Mouse (Mus musculus): ENCODE data around the gene Aldh16a1. TPM values are rescaled to one million over a fixed set of nuclear protein-coding genes. Genes with fewer than 3 reads are reported as not detected.
"Not testable (repeated sequence)": the region's sequence is repeated elsewhere in the genome, so short reads cannot be mapped to it uniquely, and the experiment has no call there.

The Aldh16a1 gene
- polyA plus RNA-seq, 1 experiment from 2014 or later, result 35.6 TPM

- peak overlapping the region; percentile 46 for H3K4me2 ChIP-seq
- H3K36me3 ChIP-seq (ENCODE audit: poor library complexity, severe bottlenecking), result no peaks in the 10 kb centered on the region
- no peak overlapping the region for H3K27ac ChIP-seq
- peaks cover 96% of the 10 kb centered on the region for H3K27me3 ChIP-seq
- H3K9ac ChIP-seq, result no peak overlapping the region
- H3K9me3 ChIP-seq (replicated peaks), result no peaks in the 10 kb centered on the region
- no peak for ATAC-seq
- peaks cover 18% of the 10 kb centered on the region for H3K4me1 ChIP-seq
- H3K4me3 ChIP-seq, result peak overlapping the region; percentile 25
- WGBS, result 2% methylated on average over 27 of the region's 31 CpGs
Measured at GRCm38 (mm10) chr7:45176356-45176755, 22.0 kb upstream of the Aldh16a1 start.

GRCm38 (mm10) chr7:45175929-45176328, 21.5 kb upstream of the Aldh16a1 start:
- no peak overlapping the region for H3K27ac ChIP-seq
- no peak overlapping the region for H3K9ac ChIP-seq
- no peaks in the 10 kb centered on the region for H3K9me3 ChIP-seq (replicated peaks)
- no peak for ATAC-seq
- H3K4me2 ChIP-seq, result peak overlapping the region; percentile 46
- H3K27me3 ChIP-seq, result peaks cover 92% of the 10 kb centered on the region
- peaks cover 14% of the 10 kb centered on the region for H3K4me1 ChIP-seq
- peak overlapping the region; percentile 25 for H3K4me3 ChIP-seq
- 2% methylated on average over 23 of the region's 23 CpGs for WGBS
- no peaks in the 10 kb centered on the region for H3K36me3 ChIP-seq (ENCODE audit: poor library complexity, severe bottlenecking)

GRCm38 (mm10) chr7:45175398-45175797, 21.0 kb upstream of the Aldh16a1 start:
- WGBS, result under 1% methylated on average over 13 of the region's 13 CpGs
- Histone ChIP-seq H3K4me1 (peaks cover 13% of the 10 kb centered on the region), H3K9me3 (replicated peaks) (no peaks in the 10 kb centered on the region), H3K27ac (no peak overlapping the region), H3K27me3 (peaks cover 92% of the 10 kb centered on the region), H3K36me3 (ENCODE audit: poor library complexity, severe bottlenecking) (no peaks in the 10 kb centered on the region), H3K4me2 (no peak overlapping the region), H3K4me3 (no peak overlapping the region), H3K9ac (no peak overlapping the region)
- ATAC-seq, result no peak

DNA sequence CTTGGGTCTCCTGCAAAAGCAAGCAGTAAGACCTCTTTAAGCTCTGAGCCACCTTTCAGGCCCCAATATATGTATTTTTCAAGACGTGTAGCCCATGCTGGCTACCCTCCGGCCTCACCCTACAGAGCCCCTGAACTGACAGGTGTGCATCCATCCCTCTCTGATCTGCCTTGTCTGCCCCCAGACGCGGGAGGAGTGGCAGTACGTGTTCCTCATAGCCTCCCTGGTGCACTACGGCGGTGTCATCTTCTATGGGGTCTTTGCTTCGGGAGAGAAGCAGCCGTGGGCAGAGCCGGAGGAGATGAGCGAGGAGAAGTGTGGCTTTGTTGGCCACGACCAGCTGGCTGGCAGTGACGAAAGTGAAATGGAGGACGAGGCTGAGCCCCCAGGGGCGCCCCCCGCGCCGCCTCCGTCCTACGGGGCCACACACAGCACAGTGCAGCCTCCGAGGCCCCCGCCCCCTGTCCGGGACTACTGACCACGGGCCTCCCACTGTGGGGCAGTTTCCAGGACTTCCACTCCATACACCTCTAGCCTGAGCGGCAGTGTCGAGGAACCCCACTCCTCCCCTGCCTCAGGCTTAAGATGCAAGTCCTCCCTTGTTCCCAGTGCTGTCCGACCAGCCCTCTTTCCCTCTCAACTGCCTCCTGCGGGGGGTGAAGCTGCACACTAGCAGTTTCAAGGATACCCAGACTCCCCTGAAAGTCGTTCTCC, 20.3 kb upstream of the Aldh16a1 start:
- no peak overlapping the region for H3K27ac ChIP-seq
- peak overlapping the region; percentile 34 for H3K4me2 ChIP-seq
- no peaks in the 10 kb centered on the region for H3K9me3 ChIP-seq (replicated peaks)
- H3K4me3 ChIP-seq, result peak overlapping the region; percentile 6; the same call in 1 of the 2 replicates
- H3K4me1 ChIP-seq, result peaks cover 13% of the 10 kb centered on the region
- 0 out of 2 replicates have a peak overlapping the region, but pooled peaks have one; percentile 23 for H3K9ac ChIP-seq
- WGBS, result 2% methylated on average over 29 of the region's 29 CpGs
- no peak for ATAC-seq
- peaks cover 92% of the 10 kb centered on the region for H3K27me3 ChIP-seq
- no peaks in the 10 kb centered on the region for H3K36me3 ChIP-seq (ENCODE audit: poor library complexity, severe bottlenecking)

DNA sequence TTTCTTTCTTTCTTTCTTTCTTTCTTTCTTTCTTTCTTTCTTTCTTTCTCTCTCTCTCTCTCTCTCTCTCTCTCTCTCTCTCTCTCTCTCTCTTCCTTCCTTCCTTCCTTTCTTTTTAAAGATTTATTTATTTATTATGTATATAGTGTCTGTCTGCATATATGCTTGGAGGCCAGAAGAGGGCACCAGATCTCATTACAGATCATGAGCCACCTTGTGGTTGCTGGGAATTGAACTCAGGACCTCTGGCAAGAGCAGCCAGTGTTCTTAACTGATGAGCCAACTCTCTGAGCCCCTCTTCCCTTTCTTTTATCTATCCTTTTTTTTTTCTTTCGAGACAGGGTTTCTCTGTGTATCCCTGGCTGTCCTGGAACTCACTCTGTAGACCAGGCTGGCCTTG, 19.4 kb upstream of the Aldh16a1 start:
- H3K27ac ChIP-seq; H3K9ac ChIP-seq; ATAC-seq; H3K4me3 ChIP-seq; H3K4me2 ChIP-seq; H3K36me3 ChIP-seq (ENCODE audit: poor library complexity, severe bottlenecking); H3K9me3 ChIP-seq (replicated peaks): not testable (repeated sequence)
- 69% methylated on average over 1 of the region's 1 CpGs for WGBS
- Histone ChIP-seq H3K27me3 (peaks cover 92% of the 10 kb centered on the region), H3K4me1 (peaks cover 15% of the 10 kb centered on the region)

DNA sequence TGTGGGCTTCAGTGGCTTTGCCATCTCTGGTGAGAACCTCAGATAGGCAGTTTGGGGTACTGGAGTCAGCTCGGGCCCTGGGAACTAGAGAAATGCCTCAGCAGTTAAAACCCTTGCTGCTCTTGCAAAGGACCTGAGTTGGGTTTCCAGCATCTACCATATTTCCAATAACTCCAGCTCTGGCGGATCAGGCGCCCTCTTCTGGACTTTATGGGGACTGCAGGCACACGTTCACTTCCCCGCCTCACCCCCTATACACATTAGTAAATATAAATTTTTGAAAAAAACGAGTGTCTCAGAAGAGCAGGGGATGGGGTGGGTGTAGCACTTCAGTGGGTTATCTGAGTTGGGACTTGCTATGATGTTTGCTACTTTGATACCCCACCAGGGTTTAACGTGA, 18.6 kb upstream of the Aldh16a1 start:
- Histone ChIP-seq H3K4me1 (peaks cover 23% of the 10 kb centered on the region), H3K4me2 (no peak overlapping the region), H3K27ac (no peak overlapping the region), H3K27me3 (peaks cover 92% of the 10 kb centered on the region), H3K36me3 (ENCODE audit: poor library complexity, severe bottlenecking) (no peaks in the 10 kb centered on the region), H3K9ac (no peak overlapping the region), H3K9me3 (replicated peaks) (no peaks in the 10 kb centered on the region; the same call in 1 of the 2 replicates), H3K4me3 (no peak overlapping the region)
- no peak for ATAC-seq
- WGBS, result 55% methylated on average over 7 of the region's 7 CpGs

- H3K27ac ChIP-seq, result no peak overlapping the region
- H3K4me2 ChIP-seq, result no peak overlapping the region
- peaks cover 22% of the 10 kb centered on the region for H3K4me1 ChIP-seq
- H3K9me3 ChIP-seq (replicated peaks), result no peaks in the 10 kb centered on the region; the same call in 1 of the 2 replicates
- H3K4me3 ChIP-seq, result no peak overlapping the region
- ATAC-seq, result no peak
- no peaks in the 10 kb centered on the region for H3K36me3 ChIP-seq (ENCODE audit: poor library complexity, severe bottlenecking)
- WGBS, result 95% methylated on average over 3 of the region's 3 CpGs
- H3K9ac ChIP-seq, result no peak overlapping the region
- peaks cover 92% of the 10 kb centered on the region for H3K27me3 ChIP-seq
Measured at GRCm38 (mm10) chr7:45169495-45169894, 15.1 kb upstream of the Aldh16a1 start.

DNA sequence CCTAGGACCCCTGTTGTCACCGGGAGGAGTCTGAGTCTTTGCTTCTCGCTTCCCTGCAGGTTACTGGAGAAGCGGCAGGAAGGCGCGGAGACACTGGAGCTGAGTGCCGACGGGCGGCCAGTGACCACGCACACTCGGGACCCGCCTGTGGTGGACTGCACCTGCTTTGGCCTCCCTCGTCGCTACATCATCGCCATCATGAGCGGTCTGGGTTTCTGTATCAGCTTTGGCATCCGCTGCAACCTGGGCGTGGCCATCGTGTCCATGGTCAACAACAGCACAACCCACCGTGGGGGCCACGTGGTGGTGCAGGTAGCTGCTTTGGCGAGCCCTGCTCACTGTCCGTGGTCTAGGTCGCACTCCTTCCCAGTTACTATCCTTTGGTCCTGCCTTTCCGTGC, 14.3 kb upstream of the Aldh16a1 start:
- Histone ChIP-seq H3K27me3 (peaks cover 93% of the 10 kb centered on the region), H3K9ac (peak overlapping the region; percentile 26; the same call in 1 of the 2 replicates), H3K36me3 (ENCODE audit: poor library complexity, severe bottlenecking) (no peaks in the 10 kb centered on the region), H3K4me2 (peak overlapping the region; percentile 38), H3K4me1 (peaks cover 26% of the 10 kb centered on the region), H3K9me3 (replicated peaks) (no peaks in the 10 kb centered on the region; the same call in 1 of the 2 replicates), H3K27ac (no peak overlapping the region), H3K4me3 (peak overlapping the region; percentile 16; the same call in 1 of the 2 replicates)
- no peak for ATAC-seq
- 3% methylated on average over 23 of the region's 24 CpGs for WGBS

DNA sequence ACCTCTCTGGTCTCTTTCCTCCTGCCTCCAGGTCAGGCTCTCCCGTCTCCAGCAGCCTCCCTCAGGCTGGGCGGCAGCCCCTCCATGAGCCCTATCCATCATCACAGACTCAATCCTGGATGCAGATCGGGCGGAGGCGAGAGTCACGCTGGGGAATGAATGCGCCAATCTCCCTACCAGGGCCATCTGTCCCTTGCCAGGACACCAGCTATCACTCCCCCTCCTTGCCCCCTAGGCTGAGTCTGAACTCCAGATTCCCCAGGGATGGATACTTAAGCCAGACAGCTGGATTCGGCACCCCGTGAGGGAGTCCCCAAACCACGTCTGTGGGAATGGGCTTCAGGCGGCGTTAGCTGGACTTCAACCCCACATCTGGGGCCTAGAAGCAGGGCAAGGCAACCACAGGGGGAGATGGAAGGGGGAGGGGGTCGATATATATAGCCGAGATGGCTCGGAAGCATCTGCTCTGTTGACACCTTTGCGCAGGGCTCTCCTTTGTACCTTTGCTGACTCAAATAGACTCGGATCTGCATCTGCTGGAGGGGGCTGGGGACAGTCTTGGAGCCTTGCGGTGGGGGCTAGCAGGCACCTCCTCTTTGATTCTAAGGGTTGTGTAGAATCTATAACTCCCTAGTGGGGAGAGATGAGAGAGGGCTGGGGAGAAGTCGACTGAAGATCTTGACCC, 13.5 kb upstream of the Aldh16a1 start:
- H3K4me2 ChIP-seq, result peak overlapping the region; percentile 38
- peaks cover 96% of the 10 kb centered on the region for H3K27me3 ChIP-seq
- H3K36me3 ChIP-seq (ENCODE audit: poor library complexity, severe bottlenecking), result no peaks in the 10 kb centered on the region
- ATAC-seq, result no peak
- peak overlapping the region; percentile 51 for H3K9ac ChIP-seq
- no peaks in the 10 kb centered on the region; the same call in 1 of the 2 replicates for H3K9me3 ChIP-seq (replicated peaks)
- H3K4me1 ChIP-seq, result peaks cover 29% of the 10 kb centered on the region
- 2% methylated on average over 19 of the region's 19 CpGs for WGBS
- peak overlapping the region; percentile 37 for H3K27ac ChIP-seq
- H3K4me3 ChIP-seq, result peak overlapping the region; percentile 16

GRCm38 (mm10) chr7:45166950-45167401, 12.6 kb upstream of the Aldh16a1 start:
- ATAC-seq, result no peak
- Histone ChIP-seq H3K9me3 (replicated peaks) (no peaks in the 10 kb centered on the region; the same call in 1 of the 2 replicates), H3K9ac (no peak overlapping the region), H3K4me2 (peak overlapping the region; percentile 38), H3K4me3 (peak overlapping the region; percentile 16), H3K36me3 (ENCODE audit: poor library complexity, severe bottlenecking) (no peaks in the 10 kb centered on the region), H3K27ac (peak overlapping the region; percentile 37), H3K27me3 (peaks cover 94% of the 10 kb centered on the region), H3K4me1 (peaks cover 36% of the 10 kb centered on the region)
- 15% methylated on average over 10 of the region's 10 CpGs for WGBS

DNA sequence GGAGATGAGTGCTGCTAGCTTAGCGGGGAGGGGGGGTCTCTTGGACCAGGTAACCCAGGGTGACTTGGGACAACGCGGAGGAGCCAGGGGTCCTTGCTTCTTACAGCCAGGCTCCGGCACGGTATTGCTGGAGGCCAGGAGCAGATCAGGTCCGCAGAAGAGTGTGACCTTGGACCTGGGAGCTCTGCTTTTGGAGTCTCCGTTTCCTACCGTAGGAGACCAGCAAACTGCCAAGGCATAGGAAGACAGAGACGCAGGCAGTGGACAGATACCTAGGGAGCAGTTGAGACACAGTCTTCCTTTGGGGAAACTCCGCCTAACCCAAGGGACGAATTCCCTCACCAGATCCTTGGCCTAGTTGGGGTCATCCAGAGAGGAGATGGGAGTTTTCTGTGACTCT, 11.3 kb upstream of the Aldh16a1 start:
- no peak overlapping the region for H3K9ac ChIP-seq
- no peak for ATAC-seq
- H3K4me2 ChIP-seq, result peak overlapping the region; percentile 65
- H3K27me3 ChIP-seq, result peaks cover 84% of the 10 kb centered on the region
- WGBS, result 42% methylated on average over 11 of the region's 11 CpGs
- H3K9me3 ChIP-seq (replicated peaks), result no peaks in the 10 kb centered on the region; the same call in 1 of the 2 replicates
- H3K4me3 ChIP-seq, result peak overlapping the region; percentile 50
- no peak overlapping the region for H3K27ac ChIP-seq
- H3K4me1 ChIP-seq, result peaks cover 36% of the 10 kb centered on the region
- H3K36me3 ChIP-seq (ENCODE audit: poor library complexity, severe bottlenecking), result no peaks in the 10 kb centered on the region

DNA sequence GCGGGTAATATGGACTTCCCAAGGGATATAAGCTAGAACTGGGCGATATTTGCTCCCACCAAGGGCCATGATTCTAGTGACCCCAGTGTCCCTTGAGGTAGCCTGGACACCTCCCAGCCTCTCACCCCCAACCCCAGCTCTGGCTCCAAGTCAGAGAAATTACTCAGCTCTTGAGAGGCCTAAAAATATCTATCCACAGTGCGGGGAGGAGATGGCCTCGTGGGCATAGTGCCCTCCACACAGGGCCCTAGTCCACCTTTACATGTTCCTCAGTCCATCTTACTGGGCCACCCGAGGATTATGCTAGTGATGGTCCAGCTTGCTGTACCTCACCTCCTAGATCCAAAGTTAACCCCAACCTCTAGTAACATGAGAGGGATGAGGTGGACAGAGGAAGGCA, 10.4 kb upstream of the Aldh16a1 start:
- 63% methylated on average over 5 of the region's 5 CpGs for WGBS
- H3K4me2 ChIP-seq, result peak overlapping the region; percentile 65
- no peak overlapping the region for H3K27ac ChIP-seq
- H3K4me1 ChIP-seq, result peaks cover 36% of the 10 kb centered on the region
- ATAC-seq, result no peak
- H3K4me3 ChIP-seq, result peak overlapping the region; percentile 50
- H3K36me3 ChIP-seq (ENCODE audit: poor library complexity, severe bottlenecking), result peaks cover 5% of the 10 kb centered on the region; the same call in 1 of the 2 replicates
- H3K27me3 ChIP-seq, result peaks cover 76% of the 10 kb centered on the region
- no peaks in the 10 kb centered on the region; the same call in 1 of the 2 replicates for H3K9me3 ChIP-seq (replicated peaks)
- H3K9ac ChIP-seq, result peak overlapping the region; percentile 68; the same call in 1 of the 2 replicates

All from forebrain, embryonic 13.5 days (tissue).